Mouse (Mus musculus): Measurements from ENCODE around the gene Rbms3. TPM values are rescaled to one million over a fixed set of nuclear protein-coding genes. Genes with fewer than 3 reads are reported as not detected.

The Rbms3 gene
- polyA plus RNA-seq, 1 experiment from 2014 or later = 18.9 TPM

DNA sequence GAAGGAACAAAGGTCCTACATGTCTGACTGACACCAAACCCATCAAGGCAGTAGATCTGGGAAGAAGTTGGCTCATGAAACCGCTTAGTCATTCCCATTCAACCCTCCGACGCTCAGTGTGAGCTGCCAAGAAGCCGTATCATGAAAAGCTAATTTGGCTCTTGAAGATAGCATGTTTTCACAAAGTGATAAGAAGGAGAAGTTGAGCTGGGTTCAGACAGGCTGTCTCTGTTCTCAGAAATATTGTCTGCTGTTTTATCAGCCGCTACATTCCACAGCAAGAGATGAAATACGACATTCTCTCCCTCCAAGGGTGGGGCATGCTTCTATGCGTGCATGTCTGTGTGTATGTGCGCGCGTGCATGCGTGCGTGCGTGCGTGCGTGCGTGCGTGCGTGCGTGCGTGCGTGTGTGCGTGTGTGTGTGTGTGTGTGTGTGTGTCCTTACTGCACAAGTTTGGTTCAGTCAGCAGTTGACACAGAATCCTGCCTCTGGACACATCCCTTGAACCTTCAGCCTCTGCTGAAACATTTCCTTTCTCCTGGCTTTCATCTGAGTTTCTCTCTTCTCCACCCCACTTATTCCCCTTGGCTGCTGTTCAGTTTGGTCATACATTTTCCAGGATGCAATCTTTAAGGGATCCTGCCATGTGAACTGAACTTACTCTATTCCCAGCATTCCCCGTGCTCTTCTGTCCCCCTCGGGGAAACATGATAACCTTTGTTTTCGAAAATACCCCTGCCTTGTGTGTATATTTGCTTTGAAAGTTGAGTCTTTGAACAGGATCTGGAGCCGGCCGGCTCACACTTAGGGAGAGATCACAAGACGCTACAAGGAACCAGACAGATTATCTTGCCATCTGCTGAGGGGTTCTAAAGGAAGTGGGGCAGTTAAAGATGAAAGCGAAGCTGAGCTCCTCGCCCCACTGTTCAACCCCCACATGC is 756.4 kb downstream of the Rbms3 start:
- Histone ChIP-seq H3K27ac (replicated peaks) (no peak overlapping the region), H3K4me2 (replicated peaks) (no peak overlapping the region), H3K4me3 (no peak overlapping the region), H3K9me3 (no peaks in the 10 kb centered on the region), H3K9ac (replicated peaks) (no peak overlapping the region), H3K36me3 (no peaks in the 10 kb centered on the region), H3K27me3 (no peaks in the 10 kb centered on the region), H3K4me1 (no peaks in the 10 kb centered on the region)
- WGBS = 76% methylated on average over 30 of the region's 30 CpGs
- no peak; the same call in 1 of the 2 replicates for ATAC-seq (replicated peaks)

- no peak overlapping the region for H3K27ac ChIP-seq (replicated peaks)
- H3K4me1 ChIP-seq = no peaks in the 10 kb centered on the region
- no peaks in the 10 kb centered on the region for H3K27me3 ChIP-seq
- ATAC-seq (replicated peaks) = no peak
- H3K4me2 ChIP-seq (replicated peaks) = no peak overlapping the region
- no peaks in the 10 kb centered on the region for H3K9me3 ChIP-seq
- H3K36me3 ChIP-seq = no peaks in the 10 kb centered on the region
- H3K4me3 ChIP-seq = no peak overlapping the region
- no peak overlapping the region for H3K9ac ChIP-seq (replicated peaks)
- WGBS = 86% methylated on average over 6 of the region's 6 CpGs
Observed at GRCm38 (mm10) chr9:116872346-116872745, 757.4 kb downstream of the Rbms3 start.

DNA sequence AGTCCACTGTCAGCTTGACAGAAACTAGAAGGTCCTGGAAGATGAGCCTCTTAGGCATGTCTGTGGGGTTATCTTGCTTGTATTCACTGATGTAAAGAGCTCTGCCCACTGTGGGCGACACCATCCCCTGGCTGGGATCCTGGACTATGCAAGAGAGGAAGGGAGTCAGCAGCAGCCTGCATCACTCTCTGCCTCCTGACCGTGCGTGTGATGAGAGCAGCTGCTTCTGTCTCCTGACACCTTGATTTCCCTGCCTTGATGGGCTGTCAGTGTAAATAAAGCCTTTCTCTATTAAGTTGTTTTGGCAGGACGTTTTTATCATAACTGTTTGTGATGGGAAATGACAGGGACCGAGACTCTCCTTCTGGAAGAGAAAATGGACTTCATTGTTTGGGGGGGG is 758.1 kb downstream of the Rbms3 start:
- Histone ChIP-seq H3K4me3 (no peak overlapping the region), H3K27me3 (no peaks in the 10 kb centered on the region), H3K4me2 (replicated peaks) (no peak overlapping the region), H3K4me1 (no peaks in the 10 kb centered on the region), H3K36me3 (no peaks in the 10 kb centered on the region), H3K9ac (replicated peaks) (no peak overlapping the region), H3K9me3 (no peaks in the 10 kb centered on the region), H3K27ac (replicated peaks) (no peak overlapping the region)
- ATAC-seq (replicated peaks) = no peak
- WGBS = 86% methylated on average over 5 of the region's 5 CpGs

DNA sequence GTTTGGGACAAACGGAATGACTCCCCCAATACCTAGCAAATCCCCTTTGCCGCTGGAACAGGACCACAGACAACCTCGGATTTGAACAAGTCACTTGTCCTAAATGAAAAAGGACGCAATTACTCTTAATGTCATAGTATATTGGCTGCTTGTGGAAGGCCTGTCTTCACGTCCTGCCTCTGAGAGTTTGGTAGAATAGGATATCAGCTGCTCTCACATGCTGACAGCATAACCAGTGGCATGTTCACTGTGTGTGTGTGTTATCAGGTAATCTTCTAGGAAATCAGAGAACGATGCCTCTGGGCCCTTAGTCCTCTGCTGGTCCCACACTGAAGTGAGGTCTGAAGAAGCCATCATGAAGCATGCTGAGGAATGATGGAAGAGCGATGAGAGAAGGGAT is 763.7 kb downstream of the Rbms3 start:
- WGBS = 93% methylated on average over 7 of the region's 7 CpGs
- no peak for ATAC-seq (replicated peaks)
- Histone ChIP-seq H3K36me3 (no peaks in the 10 kb centered on the region), H3K9me3 (no peaks in the 10 kb centered on the region), H3K4me3 (no peak overlapping the region), H3K4me1 (no peaks in the 10 kb centered on the region), H3K4me2 (replicated peaks) (no peak overlapping the region), H3K27me3 (no peaks in the 10 kb centered on the region), H3K27ac (replicated peaks) (no peak overlapping the region), H3K9ac (replicated peaks) (no peak overlapping the region)

GRCm38 (mm10) chr9:116863626-116864025 is 766.1 kb downstream of the Rbms3 start:
- Histone ChIP-seq H3K4me2 (replicated peaks) (no peak overlapping the region), H3K9me3 (no peaks in the 10 kb centered on the region), H3K36me3 (no peaks in the 10 kb centered on the region), H3K27ac (replicated peaks) (no peak overlapping the region), H3K4me3 (no peak overlapping the region), H3K9ac (replicated peaks) (no peak overlapping the region), H3K4me1 (no peaks in the 10 kb centered on the region), H3K27me3 (no peaks in the 10 kb centered on the region)
- ATAC-seq (replicated peaks) = no peak
- WGBS = 77% methylated on average over 4 of the region's 4 CpGs

GRCm38 (mm10) chr9:116862341-116862740 is 767.4 kb downstream of the Rbms3 start:
- H3K9ac ChIP-seq (replicated peaks) = no peak overlapping the region
- H3K4me2 ChIP-seq (replicated peaks) = no peak overlapping the region
- H3K36me3 ChIP-seq = no peaks in the 10 kb centered on the region
- no peaks in the 10 kb centered on the region for H3K9me3 ChIP-seq
- H3K4me1 ChIP-seq = no peaks in the 10 kb centered on the region
- no peak overlapping the region for H3K27ac ChIP-seq (replicated peaks)
- WGBS = 89% methylated on average over 3 of the region's 3 CpGs
- ATAC-seq (replicated peaks) = no peak
- H3K4me3 ChIP-seq = no peak overlapping the region
- H3K27me3 ChIP-seq = no peaks in the 10 kb centered on the region

DNA sequence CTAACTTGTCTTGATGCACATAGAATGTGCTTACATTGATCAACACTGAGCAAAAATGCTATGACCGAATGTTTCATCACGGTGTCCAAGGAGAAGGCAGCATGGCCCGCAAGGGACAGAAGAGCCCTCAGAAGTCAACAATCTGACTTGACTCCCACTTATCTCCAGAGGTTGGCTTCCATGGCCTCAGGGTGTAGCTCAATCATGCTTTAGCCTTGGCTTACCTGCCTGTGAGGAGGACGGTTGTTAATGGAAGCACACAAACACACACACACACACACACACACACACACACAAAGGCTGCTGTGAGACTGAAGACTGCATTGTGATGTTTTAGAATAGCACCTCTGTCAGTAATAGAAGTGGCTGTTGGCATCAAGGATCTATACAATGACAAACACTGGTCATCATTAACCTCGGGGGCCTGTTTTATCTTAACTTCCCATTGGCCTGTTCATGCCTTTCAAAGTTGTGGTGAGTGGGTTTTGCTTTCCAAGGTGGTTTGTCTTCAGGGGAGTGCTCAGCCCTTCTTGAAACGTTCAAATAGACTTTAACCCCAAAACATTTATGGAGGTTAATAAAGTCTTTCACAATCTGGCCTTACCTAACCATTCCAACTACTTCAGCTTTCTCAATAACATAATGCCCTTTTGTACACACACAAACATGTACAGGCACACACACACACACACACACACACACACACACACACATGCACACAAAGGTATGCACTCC is 771.7 kb downstream of the Rbms3 start:
- Histone ChIP-seq H3K36me3 (no peaks in the 10 kb centered on the region), H3K27ac (replicated peaks) (no peak overlapping the region), H3K9me3 (no peaks in the 10 kb centered on the region), H3K4me2 (replicated peaks) (no peak overlapping the region), H3K4me3 (no peak overlapping the region), H3K27me3 (no peaks in the 10 kb centered on the region), H3K9ac (replicated peaks) (no peak overlapping the region), H3K4me1 (no peaks in the 10 kb centered on the region)
- ATAC-seq (replicated peaks) = no peak
- WGBS = 88% methylated on average over 6 of the region's 6 CpGs

DNA sequence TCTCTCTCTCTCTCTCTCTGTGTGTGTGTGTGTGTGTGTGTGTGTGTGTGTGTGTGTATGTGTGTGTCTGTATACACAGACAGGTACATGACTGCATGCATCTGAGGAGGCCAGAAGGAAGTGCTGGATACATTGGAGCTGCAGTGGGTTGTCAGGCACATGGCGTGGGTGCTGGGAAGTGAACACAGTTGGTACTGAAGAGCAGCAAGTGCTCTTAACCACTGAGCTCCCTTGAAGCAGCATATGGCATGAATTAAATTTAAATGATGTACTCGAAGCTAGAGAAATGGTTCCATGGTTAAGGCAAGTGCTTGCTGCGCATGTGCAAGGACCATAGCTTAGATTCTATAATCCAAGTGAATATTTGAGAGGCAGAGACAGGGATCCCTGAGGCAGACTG is 772.6 kb downstream of the Rbms3 start:
- no peaks in the 10 kb centered on the region for H3K27me3 ChIP-seq
- no peaks in the 10 kb centered on the region for H3K36me3 ChIP-seq
- H3K4me2 ChIP-seq (replicated peaks) = no peak overlapping the region
- H3K9ac ChIP-seq (replicated peaks) = no peak overlapping the region
- WGBS = 85% methylated on average over 3 of the region's 3 CpGs
- no peak overlapping the region for H3K4me3 ChIP-seq
- ATAC-seq (replicated peaks) = no peak
- no peaks in the 10 kb centered on the region for H3K4me1 ChIP-seq
- H3K27ac ChIP-seq (replicated peaks) = no peak overlapping the region
- no peaks in the 10 kb centered on the region for H3K9me3 ChIP-seq

DNA sequence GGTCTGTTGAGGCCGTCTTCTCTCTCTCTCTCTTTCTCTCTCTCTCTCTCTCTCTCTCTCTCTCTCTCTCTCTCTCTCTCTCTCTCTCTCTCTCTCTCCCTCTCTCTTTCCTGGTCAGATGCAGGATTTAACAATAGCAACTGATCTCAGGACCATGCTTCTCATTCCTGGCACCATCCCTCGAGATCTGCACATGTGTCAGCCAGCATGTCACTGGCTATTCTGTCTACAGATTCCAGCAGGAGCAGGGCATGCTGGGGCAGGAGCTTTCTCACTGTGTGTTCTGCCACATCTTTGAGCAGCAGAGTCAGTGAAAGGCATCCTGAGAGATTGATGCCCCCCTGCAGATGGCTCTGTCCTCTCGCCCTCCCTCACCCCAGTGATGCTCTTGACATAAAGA is 774.0 kb downstream of the Rbms3 start:
- Histone ChIP-seq H3K36me3 (no peaks in the 10 kb centered on the region), H3K27ac (replicated peaks) (no peak overlapping the region), H3K4me1 (no peaks in the 10 kb centered on the region), H3K9me3 (no peaks in the 10 kb centered on the region), H3K27me3 (no peaks in the 10 kb centered on the region), H3K9ac (replicated peaks) (no peak overlapping the region), H3K4me2 (replicated peaks) (no peak overlapping the region), H3K4me3 (no peak overlapping the region)
- ATAC-seq (replicated peaks) = no peak
- WGBS = 57% methylated on average over 3 of the region's 3 CpGs

DNA sequence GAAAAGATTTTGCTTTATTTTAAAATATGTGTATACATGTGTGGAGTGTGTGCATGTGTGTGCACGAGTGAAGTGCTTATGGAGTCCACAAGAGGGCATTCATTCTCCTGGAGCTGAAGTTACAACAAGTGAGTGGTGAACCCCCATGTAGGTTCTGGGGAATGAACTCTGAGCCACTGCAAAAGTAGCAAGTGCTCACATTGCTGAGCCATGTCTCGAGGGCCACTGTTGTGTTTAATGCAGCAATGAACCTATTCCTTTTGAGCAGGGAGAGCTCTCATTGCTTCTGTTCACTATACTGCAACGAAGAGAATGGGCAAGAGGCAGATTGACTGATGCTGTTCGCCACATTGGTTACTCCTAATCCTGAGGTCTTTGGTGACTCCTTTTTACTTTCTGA is 780.8 kb downstream of the Rbms3 start:
- Histone ChIP-seq H3K4me1 (no peaks in the 10 kb centered on the region), H3K4me3 (no peak overlapping the region), H3K27ac (replicated peaks) (no peak overlapping the region), H3K36me3 (no peaks in the 10 kb centered on the region), H3K9me3 (no peaks in the 10 kb centered on the region), H3K9ac (replicated peaks) (no peak overlapping the region), H3K27me3 (no peaks in the 10 kb centered on the region), H3K4me2 (replicated peaks) (no peak overlapping the region)
- ATAC-seq (replicated peaks) = no peak
- 86% methylated on average over 4 of the region's 4 CpGs for WGBS

DNA sequence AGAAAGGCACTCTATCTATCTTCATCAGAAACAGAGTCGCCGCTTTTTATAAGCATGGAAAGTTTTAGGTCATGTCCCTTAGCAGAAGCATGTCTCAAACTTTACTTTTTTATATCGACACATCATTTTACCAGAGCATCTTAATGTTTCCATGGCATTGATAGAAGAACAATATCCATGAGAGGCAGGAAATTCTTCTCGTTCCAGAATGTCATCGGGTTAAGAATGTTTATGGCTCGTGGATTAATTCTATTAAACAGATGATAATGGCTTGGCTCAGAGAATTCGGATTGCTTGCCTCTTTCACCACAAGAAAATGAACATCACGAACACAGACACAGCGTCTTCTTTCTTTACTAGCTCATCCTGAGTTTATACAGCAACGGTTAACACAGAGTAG is 781.5 kb downstream of the Rbms3 start:
- ATAC-seq (replicated peaks) = no peak
- no peaks in the 10 kb centered on the region for H3K9me3 ChIP-seq
- H3K9ac ChIP-seq (replicated peaks) = no peak overlapping the region
- no peaks in the 10 kb centered on the region for H3K27me3 ChIP-seq
- 88% methylated on average over 10 of the region's 10 CpGs for WGBS
- H3K27ac ChIP-seq (replicated peaks) = no peak overlapping the region
- no peak overlapping the region for H3K4me2 ChIP-seq (replicated peaks)
- no peak overlapping the region for H3K4me3 ChIP-seq
- no peaks in the 10 kb centered on the region for H3K36me3 ChIP-seq
- H3K4me1 ChIP-seq = no peaks in the 10 kb centered on the region

DNA sequence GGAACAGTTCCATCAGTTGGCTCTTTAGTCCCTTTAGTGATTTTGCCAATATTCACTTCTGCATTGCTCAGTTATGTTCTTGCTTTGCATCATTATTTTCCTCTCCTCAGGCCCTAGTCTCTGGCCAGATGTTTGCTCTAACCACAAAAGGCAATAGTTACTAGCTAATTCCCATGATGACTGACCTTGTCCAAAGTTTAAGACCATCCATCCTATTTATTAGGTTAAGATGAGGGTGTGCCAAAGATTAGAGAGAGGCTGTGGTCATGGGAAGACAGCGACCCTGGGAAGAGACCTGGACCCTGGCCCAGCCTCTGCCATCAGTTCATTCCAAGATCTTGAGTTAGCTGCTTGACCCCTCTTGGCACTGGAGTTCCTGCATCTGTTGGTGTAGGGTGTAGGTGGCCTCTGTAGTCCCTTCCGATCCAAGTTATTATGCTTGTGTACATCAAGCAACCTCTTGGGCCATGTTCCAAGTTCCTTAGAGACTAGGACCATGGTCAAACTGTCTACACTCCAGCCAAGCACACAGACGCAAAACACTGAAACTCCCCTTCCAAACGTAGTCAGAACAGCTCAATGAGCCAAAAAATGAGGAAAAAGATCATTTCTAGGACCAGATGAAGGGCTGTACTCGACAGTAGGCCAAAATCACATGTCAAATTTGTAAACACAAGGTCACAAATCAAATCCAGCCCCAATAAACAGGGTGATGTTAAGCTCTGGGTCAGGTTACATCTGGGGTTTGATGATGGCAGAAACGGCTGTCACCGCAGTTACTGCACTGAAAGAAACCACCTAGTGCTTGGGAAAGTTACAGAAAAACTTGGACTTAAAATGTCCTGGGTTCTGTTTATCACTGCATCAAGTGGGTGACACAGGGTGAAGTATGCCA is 782.2 kb downstream of the Rbms3 start:
- no peaks in the 10 kb centered on the region for H3K9me3 ChIP-seq
- ATAC-seq (replicated peaks) = no peak
- H3K27ac ChIP-seq (replicated peaks) = no peak overlapping the region
- WGBS = 79% methylated on average over 7 of the region's 7 CpGs
- H3K36me3 ChIP-seq = no peaks in the 10 kb centered on the region
- H3K4me3 ChIP-seq = no peak overlapping the region
- no peaks in the 10 kb centered on the region for H3K27me3 ChIP-seq
- H3K4me1 ChIP-seq = no peaks in the 10 kb centered on the region
- H3K4me2 ChIP-seq (replicated peaks) = no peak overlapping the region
- no peak overlapping the region for H3K9ac ChIP-seq (replicated peaks)

All from forebrain, embryonic 15.5 days (tissue).